Mouse (Mus musculus) bone marrow, adult 2 months (tissue): ENCODE results near the gene Slfn5. TPM values are rescaled to one million over a fixed set of nuclear protein-coding genes. Genes with fewer than 3 reads are reported as not detected.
"Not testable (repeated sequence)": the region's sequence is repeated elsewhere in the genome, so short reads cannot be mapped to it uniquely, and the experiment has no call there.

ENCODE experiments used
- H3K27ac ChIP-seq: fragments of 200-500 bp; 2 replicates; pipeline ENCODE4 v1.5.1; 2012; ENCODE audit warnings: low read depth, mild to moderate bottlenecking, control low read depth, inconsistent platforms, low read length; ENCODE audit not compliant: control insufficient read depth, poor library complexity, insufficient read depth
- H3K4me1 ChIP-seq: fragments of 200-500 bp; 2 replicates; pipeline ENCODE4 v1.6.1; 2011; ENCODE audit warnings: low read length; ENCODE audit not compliant: control insufficient read depth, insufficient read depth
- H3K4me3 ChIP-seq: fragments of 200-500 bp; replicated peaks from 2 replicates; pipeline ENCODE3; 2011; ENCODE audit warnings: mild to moderate bottlenecking, low read depth, low read length, control low read depth; ENCODE audit not compliant: control insufficient read depth
- CTCF ChIP-seq: fragments of 200-500 bp; IDR thresholded peaks from 2 replicates; pipeline ENCODE4 v1.5.1; 2011; ENCODE audit warnings: low read length, control low read depth; ENCODE audit not compliant: control insufficient read depth, insufficient read depth
- POLR2A ChIP-seq: fragments of 200-500 bp; IDR thresholded peaks from 2 replicates; pipeline ENCODE4 v1.6.1; 2011; ENCODE audit warnings: low read depth, mild to moderate bottlenecking, control low read depth, low read length, borderline replicate concordance; ENCODE audit not compliant: control insufficient read depth
- WGBS: fragments of 180-500 bp; shearing (Covaris S2); methylation state at CpG from one replicate; pipeline ENCODE4 v1.1.7; 2018; 5-methylcytosine and 5-hydroxymethylcytosine counted together
- polyA plus RNA-seq: library from polyadenylated mRNA; stranded (reverse); fragments of >200 nt; gene quantifications from 2 replicates; pipeline ENCODE4 v1.2.4, GENCODE M21; 2011; ENCODE audit warnings: low replicate concordance; ENCODE audit not compliant: missing spikeins, insufficient read depth, insufficient read length

Slfn5 gene
- polyA plus RNA-seq, 1 experiment = 17.1 TPM

DNA sequence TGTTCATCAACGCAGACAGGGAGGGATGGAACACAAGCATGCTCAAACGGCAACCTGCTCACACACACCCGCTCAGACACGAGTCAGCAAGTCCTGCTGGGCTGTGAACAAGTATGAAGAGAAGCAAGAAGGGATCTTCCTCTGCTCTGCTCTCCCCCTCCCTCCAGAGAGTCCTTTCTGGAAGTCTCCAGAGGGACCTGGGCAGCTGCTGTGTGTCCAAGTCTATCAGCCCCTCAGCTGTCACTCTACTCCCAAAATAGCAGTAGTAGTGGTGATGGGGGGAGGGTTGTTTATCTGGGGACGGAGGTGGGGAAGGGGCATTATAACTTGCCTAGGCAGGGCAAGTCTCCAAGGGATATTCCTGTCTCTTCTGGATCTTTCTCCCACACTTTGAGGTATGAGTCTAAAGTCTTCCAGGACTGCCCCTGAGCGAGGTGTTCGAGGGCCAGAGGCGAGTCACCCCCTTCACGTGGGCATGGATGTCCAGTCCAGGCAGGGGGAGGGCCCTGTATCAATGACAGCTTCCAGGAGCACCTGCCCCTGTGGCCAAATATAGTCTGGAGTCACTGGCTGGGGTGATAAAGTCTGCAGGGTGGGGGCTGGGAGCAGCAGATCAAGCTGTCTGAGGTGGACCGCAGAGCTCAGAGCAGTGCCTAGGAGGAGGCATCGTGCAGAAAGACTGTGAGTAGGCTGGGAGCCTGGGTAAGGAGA, 40.3 kb upstream of the Slfn5 start:
- TF ChIP-seq CTCF (no peak), POLR2A (no peak)
- H3K4me1 ChIP-seq = no peaks in the 10 kb centered on the region; the same call in 1 of the 2 replicates

DNA sequence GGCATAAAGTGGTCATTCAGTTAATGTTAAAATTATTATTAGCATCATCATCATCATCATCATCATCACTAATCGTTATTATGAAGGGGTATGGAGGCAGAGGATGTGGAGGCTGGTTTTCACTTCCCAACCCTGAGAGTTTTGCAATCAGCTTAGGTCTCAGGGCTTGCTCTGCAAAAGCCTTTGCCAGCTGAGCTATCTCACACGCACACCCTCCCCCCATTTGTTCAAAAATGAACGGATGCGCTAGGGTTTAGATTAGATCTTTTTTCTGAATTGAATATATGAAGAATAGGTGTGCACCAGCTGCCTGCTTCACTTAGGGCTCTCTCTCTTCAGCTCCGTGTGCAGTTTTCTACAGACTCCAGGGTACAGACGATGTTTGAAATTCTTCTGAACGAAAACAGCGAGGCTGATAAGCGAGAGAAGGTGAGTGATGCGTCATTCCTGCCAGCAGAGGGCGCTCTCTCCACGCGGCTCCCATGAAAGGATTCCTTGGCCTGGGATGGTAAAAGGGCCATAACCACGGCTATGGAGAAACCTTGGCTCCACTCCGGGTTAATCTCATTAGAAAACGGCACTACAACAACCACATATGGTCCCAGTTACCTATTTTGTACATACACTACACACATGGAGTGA, 36.3 kb upstream of the Slfn5 start:
- Histone ChIP-seq H3K27ac (no peak overlapping the region), H3K4me3 (no peak overlapping the region), H3K4me1 (no peaks in the 10 kb centered on the region)
- WGBS = 5% methylated on average over 16 of the region's 16 CpGs
- TF ChIP-seq CTCF (peak; percentile 99), POLR2A (no peak)

More for the DNA sequence above, 40.3 kb upstream of the Slfn5 start:
- no peak overlapping the region for H3K27ac ChIP-seq
- 79% methylated on average over 11 of the region's 11 CpGs for WGBS
- no peak overlapping the region for H3K4me3 ChIP-seq

DNA sequence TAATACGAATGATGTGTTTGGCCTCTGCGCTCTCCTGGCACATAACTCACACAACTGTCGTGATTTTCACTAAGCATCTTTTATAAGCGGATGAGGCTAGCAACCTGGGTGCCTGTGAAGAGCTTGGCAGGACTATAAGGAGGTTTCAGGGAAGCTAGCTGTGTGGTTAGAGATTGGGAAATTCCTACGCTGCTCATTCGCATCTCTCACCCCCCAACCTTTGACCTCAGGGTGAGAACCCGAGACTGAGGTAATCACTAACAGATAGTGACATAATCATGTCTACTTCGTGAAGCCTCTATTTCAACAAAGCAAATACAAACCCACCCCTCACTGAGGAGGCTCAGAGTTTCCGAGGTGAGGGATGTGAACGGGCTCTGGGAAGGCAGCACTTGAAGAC, 30.4 kb upstream of the Slfn5 start:
- 52% methylated on average over 10 of the region's 10 CpGs for WGBS
- no peak for TF ChIP-seq POLR2A
- no peak for TF ChIP-seq CTCF
- Histone ChIP-seq H3K27ac (no peak overlapping the region), H3K4me1 (no peaks in the 10 kb centered on the region), H3K4me3 (no peak overlapping the region)

DNA sequence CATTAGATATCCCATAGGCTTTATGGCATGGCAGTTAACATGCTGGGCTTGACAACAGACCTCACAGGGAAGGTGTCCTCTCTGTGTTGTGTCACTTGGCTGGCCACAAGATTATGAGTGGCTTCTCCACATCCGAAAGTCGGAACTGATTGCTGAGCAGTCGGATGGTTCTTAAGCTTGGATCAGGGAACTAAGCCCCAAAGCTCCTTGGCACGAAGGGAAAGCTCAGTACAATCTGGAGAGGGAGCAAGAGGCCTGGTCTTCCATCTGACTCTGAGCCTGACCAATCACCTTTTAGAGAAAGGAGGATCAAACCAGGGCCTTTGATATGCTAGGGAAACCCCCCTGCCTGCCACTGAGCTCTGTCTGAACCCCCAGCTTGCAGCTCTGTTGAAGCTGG, 29.5 kb upstream of the Slfn5 start:
- TF ChIP-seq POLR2A (no peak), CTCF (no peak)
- WGBS = 86% methylated on average over 4 of the region's 4 CpGs
- no peak overlapping the region for H3K4me3 ChIP-seq
- H3K4me1 ChIP-seq = no peaks in the 10 kb centered on the region
- no peak overlapping the region for H3K27ac ChIP-seq

DNA sequence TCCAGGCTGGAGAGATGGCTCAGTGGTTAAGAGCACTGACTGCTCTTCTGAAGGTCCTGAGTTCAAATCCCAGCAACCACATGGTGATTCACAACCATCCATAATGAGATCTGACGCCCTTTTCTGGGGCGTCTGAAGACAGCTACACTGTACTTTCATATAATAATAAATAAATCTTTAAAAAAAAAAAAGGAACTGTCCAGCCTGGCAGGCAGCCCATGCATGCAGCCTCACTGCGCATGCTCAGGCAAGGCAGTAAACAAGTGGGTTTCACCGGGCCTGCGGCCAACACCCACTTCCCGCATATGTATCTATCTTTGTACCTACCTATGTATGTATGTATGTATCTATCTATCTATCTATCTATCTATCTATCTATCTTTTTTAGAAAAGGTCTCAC, 27.2 kb upstream of the Slfn5 start:
- H3K4me1 ChIP-seq, H3K4me3 ChIP-seq, H3K27ac ChIP-seq: not testable (repeated sequence)
- WGBS = 2% methylated on average over 6 of the region's 6 CpGs

DNA sequence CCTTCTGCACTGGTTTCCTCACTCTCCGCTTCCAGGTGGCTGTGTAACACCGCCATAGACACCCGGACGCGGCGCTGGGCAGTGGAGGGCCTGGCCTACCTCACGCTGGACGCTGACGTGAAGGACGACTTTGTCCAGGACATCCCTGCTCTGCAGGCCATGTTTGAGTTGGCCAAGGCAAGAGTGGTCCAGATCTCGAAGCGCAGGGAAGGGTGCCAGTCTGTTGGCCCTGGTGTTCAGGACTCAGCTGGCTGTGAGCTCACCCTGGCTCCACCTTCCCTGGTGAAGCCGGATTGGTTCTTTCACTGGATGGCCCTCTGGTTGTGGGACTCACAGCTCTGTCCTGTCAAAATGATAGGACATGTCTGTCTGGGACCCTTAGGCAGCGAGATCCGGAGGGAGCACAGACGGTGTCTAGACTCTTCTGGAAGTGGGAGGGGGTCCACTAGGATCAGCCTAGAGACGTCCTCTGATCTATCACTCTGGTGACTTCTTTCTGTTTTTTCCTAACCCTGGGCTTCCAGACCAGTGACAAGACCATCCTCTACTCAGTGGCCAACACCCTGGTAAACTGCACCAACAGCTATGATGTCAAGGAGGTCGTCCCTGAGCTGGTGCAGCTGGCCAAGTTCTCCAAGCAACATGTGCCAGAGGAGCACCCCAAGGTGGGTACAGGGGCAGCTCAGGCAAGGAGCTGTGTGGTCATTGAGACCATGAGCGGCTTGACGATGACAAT, 22.1 kb upstream of the Slfn5 start:
- TF ChIP-seq POLR2A (no peak), CTCF (no peak)
- no peak overlapping the region for H3K4me3 ChIP-seq
- 73% methylated on average over 20 of the region's 20 CpGs for WGBS
- no peaks in the 10 kb centered on the region; the same call in 1 of the 2 replicates for H3K4me1 ChIP-seq
- no peak overlapping the region for H3K27ac ChIP-seq

DNA sequence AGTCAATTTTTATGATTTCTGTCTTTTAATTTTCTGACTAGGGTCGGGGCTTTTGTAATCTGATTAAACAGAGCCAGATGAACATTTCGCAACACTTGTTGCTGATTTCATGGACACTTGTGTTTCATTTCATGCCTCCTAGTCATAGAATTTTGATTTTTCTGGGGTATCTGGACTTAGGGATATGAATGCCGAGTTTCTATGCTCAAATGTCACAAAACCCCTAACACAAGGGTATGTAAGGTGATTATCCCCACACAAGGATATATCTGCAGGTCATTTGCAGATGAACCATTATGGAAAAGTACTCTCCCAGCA, 21.6 kb upstream of the Slfn5 start:
- TF ChIP-seq POLR2A = no peak
- no peak for TF ChIP-seq CTCF
- H3K4me3 ChIP-seq = no peak overlapping the region
- 27% methylated on average over 3 of the region's 3 CpGs for WGBS
- H3K27ac ChIP-seq = no peak overlapping the region
- no peaks in the 10 kb centered on the region; the same call in 1 of the 2 replicates for H3K4me1 ChIP-seq

DNA sequence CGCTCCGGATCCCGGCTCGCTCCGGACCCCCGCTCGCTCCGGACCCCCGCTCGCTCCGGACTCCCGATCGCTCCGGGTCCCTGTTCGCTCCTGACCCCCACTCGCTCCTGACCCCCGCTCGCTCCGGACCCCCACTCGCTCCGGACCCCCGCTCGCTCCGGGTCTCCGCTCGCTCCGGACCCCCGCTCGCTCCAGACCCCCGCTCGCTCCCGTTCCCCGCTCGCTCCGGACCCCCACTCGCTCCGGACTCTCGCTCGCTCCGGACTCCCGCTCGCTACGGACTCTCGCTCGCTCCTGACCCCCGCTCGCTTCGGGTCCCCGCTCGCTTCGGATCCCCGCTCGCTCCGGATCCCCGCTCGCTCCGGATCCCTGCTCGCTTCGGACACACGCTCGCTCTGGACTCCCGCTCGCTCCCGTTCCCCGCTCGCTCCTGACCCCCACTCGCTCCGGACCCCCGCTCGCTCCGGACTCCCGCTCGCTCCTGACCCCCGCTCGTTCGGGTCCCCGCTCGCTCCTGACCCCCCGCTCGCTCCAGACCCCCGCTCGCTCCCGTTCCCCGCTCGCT, 20.7 kb upstream of the Slfn5 start:
- not testable (repeated sequence) for H3K4me1 ChIP-seq, H3K27ac ChIP-seq, H3K4me3 ChIP-seq
- WGBS = 10% methylated on average over 84 of the region's 85 CpGs

DNA sequence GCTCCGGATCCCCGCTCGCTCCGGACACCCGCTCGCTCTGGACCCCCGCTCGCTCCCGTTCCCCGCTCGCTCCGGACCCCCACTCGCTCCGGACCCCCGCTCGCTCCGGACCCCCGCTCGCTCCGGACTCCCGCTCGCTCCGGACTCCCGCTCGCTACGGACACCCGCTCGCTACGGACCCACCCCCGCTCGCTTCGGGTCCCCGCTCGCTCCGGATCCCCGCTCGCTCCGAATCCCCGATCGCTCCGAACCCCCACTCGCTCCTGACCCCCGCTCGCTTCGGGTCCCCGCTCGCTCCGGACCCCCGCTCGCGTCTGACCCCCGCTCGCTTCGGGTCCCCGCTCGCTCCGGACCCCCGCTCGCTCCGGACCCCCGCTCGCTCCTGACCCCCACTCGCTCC, 20.0 kb upstream of the Slfn5 start:
- H3K4me1 ChIP-seq, H3K4me3 ChIP-seq, H3K27ac ChIP-seq: not testable (repeated sequence)
- WGBS = 4% methylated on average over 61 of the region's 63 CpGs

DNA sequence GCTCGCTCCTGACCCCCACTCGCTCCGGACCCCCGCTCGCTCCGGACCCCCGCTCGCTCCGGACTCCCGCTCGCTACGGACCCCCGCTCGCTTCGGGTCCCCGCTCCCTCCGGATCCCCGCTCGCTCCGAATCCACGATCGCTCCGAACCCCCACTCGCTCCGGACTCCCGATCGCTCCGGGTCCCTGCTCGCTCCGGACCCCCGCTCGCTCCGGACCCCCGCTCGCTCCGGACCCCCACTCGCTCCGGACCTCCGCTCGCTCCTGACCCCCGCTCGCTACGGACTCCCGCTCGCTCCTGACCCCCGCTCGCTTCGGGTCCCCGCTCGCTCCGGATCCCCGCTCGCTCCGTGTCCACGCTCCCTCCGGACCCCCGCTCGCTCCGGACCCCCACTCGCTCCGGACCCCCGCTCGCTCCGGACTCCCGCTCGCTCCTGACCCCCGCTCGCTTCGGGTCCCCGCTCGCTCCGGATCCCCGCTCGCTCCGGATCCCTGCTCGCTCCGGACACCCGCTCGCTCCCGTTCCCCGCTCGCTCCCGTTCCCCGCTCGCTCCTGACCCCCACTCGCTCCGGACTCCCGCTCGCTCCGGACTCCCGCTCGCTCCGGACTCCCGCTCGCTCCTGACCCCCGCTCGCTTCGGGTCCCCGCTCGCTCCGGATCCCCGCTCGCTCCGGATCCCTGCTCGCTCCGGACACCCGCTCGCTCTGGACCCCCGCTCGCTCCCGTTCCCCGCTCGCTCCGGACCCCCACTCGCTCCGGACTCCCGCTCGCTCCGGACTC, 19.3 kb upstream of the Slfn5 start:
- not testable (repeated sequence) for H3K27ac ChIP-seq, H3K4me3 ChIP-seq, H3K4me1 ChIP-seq
- WGBS = 2% methylated on average over 119 of the region's 119 CpGs
